Mouse (Mus musculus): ENCODE results near the gene Slc35e4.

- TF ChIP-seq CTCF (IDR thresholded peaks at IDR 0.05; ENCODE audit: low read depth): no peak
- TF ChIP-seq EP300 (IDR thresholded peaks at IDR 0.05; ENCODE audit: low read depth): no peak
Measured at GRCm38 (mm10) chr11:3857902-3858301, 56.6 kb downstream of the Slc35e4 start.
